Comparison of ENCODE assay signal across 23 mouse cellular contexts in the genomic region with DNA sequence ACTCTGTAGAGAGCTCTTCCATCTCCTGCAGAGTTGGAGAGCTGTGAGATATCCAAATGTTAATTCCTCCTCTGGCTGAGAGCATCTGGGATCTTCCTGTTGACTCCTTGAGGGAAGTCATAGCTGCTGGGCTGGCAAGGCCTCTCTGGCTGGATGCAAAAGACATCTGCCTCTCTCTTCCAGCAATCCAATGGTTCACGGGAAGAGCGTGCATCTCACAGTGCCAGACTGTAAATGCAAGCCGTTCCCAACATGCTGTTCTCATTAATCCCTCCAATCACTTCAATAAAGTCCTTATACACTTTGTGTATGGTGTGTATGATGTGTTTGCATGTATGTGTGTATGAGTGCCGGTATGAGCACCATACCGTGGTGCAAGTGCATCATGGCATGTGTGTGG. TPM values are rescaled to one million over a fixed set of nuclear protein-coding genes. Genes with fewer than 3 reads are reported as not detected.
A peak's percentile ranks its signal among the peaks of the same experiment; 100 is the strongest.
DNase-seq lines count a peak whose midpoint lies in the region; ATAC-seq and TF ChIP-seq lines count a peak whose summit lies in the region.
"Had no signal": no experiment of that assay in that cellular context is flagged by ENCODE, and none has a peak within 500 bp of the region (broad histone marks: within the 10 kb centered on the region; RNA-seq: fewer than 3 reads in every experiment).

No protein-coding gene starts in this region.

- peak; percentile 74 for DNase-seq in embryonic facial prominence, embryonic 14.5 days (ENCODE audit: low spot score)
- no peak for DNase-seq in embryonic facial prominence, embryonic 10.5 days (ENCODE audit: low spot score)
- peak; percentile 32 for DNase-seq in gastrocnemius, adult 2 months
- no peak for DNase-seq in gastrocnemius, postnatal 14 days
- peak; percentile 38 for DNase-seq in skeletal muscle tissue, adult 2 months (ENCODE audit: low read depth, low spot score)
- DNase-seq: adrenal gland, adult 8-10 months; adrenal gland, postnatal 36 days; B cell, adult 2 months; cerebellum, adult 2 months; embryo, embryonic 11 days; heart, adult 18-20 months; heart, postnatal 14 days; kidney, adult 11 months had no signal

- intact Hi-C loops in gastrocnemius, adult 2 months (cut with DNase I): no loop called here
- intact Hi-C loops in gastrocnemius, postnatal 14 days (cut with DNase I; ENCODE audit: low total_unique reads): no loop called here

- H3K9me3 ChIP-seq in embryonic facial prominence, embryonic 14.5 days (ENCODE audit: control insufficient read depth, low read length): no peaks in the 10 kb centered on the region
- H3K9me3 ChIP-seq in embryonic facial prominence, embryonic 10.5 days: no peaks in the 10 kb centered on the region
- H3K9me3 ChIP-seq in embryonic facial prominence, embryonic 15.5 days (replicated peaks): no peaks in the 10 kb centered on the region
- H3K9me3 ChIP-seq: embryonic facial prominence, embryonic 12.5 days; forebrain, embryonic 15.5 days; G1E; heart, embryonic 15.5 days; hindbrain, embryonic 13.5 days had no signal

- ATAC-seq in embryonic facial prominence, embryonic 14.5 days (ENCODE audit: low read depth): no peak; the same call in 1 of the 2 replicates
- ATAC-seq in embryonic facial prominence, embryonic 15.5 days (ENCODE audit: insufficient number of reproducible peaks, low FRiP score, low TSS enrichment, low read depth): peak; percentile 21; the same call in 1 of the 2 replicates
- no peak for ATAC-seq in megakaryocyte, adult 5-6 weeks (ENCODE audit: poor library complexity, severe bottlenecking)
- ATAC-seq: CD4-positive, CD25-positive, alpha-beta regulatory T cell, adult 4 months; forebrain, embryonic 15.5 days; hindbrain, postnatal 0 days had no signal

- no peaks in the 10 kb centered on the region for H3K36me3 ChIP-seq in embryonic facial prominence, embryonic 14.5 days (ENCODE audit: control insufficient read depth, insufficient read depth, low read length)
- H3K36me3 ChIP-seq in embryonic facial prominence, embryonic 10.5 days (replicated peaks): no peaks in the 10 kb centered on the region
- H3K36me3 ChIP-seq in embryonic facial prominence, embryonic 15.5 days: no peaks in the 10 kb centered on the region
- H3K36me3 ChIP-seq: embryonic facial prominence, embryonic 12.5 days; forebrain, embryonic 15.5 days; G1E; heart, embryonic 15.5 days; hindbrain, embryonic 13.5 days had no signal

- no peaks in the 10 kb centered on the region for H3K27me3 ChIP-seq in embryonic facial prominence, embryonic 14.5 days (replicated peaks; ENCODE audit: control insufficient read depth, insufficient read depth, low read length)
- no peaks in the 10 kb centered on the region for H3K27me3 ChIP-seq in embryonic facial prominence, embryonic 10.5 days (replicated peaks; ENCODE audit: low read depth, poor library complexity, severe bottlenecking)
- no peaks in the 10 kb centered on the region for H3K27me3 ChIP-seq in embryonic facial prominence, embryonic 15.5 days
- H3K27me3 ChIP-seq: embryonic facial prominence, embryonic 12.5 days; forebrain, embryonic 15.5 days; heart, embryonic 15.5 days; hindbrain, embryonic 13.5 days had no signal

- H3K9ac ChIP-seq in embryonic facial prominence, embryonic 14.5 days (ENCODE audit: low read depth, low read length): no peak overlapping the region
- H3K9ac ChIP-seq in embryonic facial prominence, embryonic 15.5 days: no peak overlapping the region
- H3K9ac ChIP-seq: embryonic facial prominence, embryonic 12.5 days; forebrain, embryonic 15.5 days; heart, embryonic 15.5 days; hindbrain, embryonic 13.5 days had no signal

- H3K4me3 ChIP-seq in embryonic facial prominence, embryonic 14.5 days (ENCODE audit: low read depth, low read length): no peak overlapping the region
- no peak overlapping the region for H3K4me3 ChIP-seq in embryonic facial prominence, embryonic 10.5 days
- no peak overlapping the region for H3K4me3 ChIP-seq in gastrocnemius, adult 2 months
- H3K4me3 ChIP-seq in embryonic facial prominence, embryonic 15.5 days (replicated peaks): no peak overlapping the region
- H3K4me3 ChIP-seq: embryonic facial prominence, embryonic 12.5 days; forebrain, embryonic 15.5 days; heart, embryonic 15.5 days; hindbrain, embryonic 13.5 days had no signal

- H3K4me2 ChIP-seq in embryonic facial prominence, embryonic 14.5 days (ENCODE audit: low read depth, low read length): no peak overlapping the region
- H3K4me2 ChIP-seq in embryonic facial prominence, embryonic 15.5 days (replicated peaks): no peak overlapping the region
- H3K4me2 ChIP-seq: embryonic facial prominence, embryonic 12.5 days; forebrain, embryonic 15.5 days; heart, embryonic 11.5 days; heart, embryonic 15.5 days; hindbrain, embryonic 13.5 days had no signal

- H3K27ac ChIP-seq in embryonic facial prominence, embryonic 14.5 days (replicated peaks; ENCODE audit: low read depth, low read length): peak overlapping the region; percentile 21; the same call in 1 of the 2 replicates
- H3K27ac ChIP-seq in embryonic facial prominence, embryonic 10.5 days (replicated peaks): no peak overlapping the region
- H3K27ac ChIP-seq in gastrocnemius, adult 2 months: peak overlapping the region; percentile 28; the same call in 1 of the 2 replicates
- peak overlapping the region; percentile 49 for H3K27ac ChIP-seq in embryonic facial prominence, embryonic 15.5 days (replicated peaks)
- H3K27ac ChIP-seq: embryonic facial prominence, embryonic 12.5 days; forebrain, embryonic 15.5 days; heart, embryonic 15.5 days; hindbrain, embryonic 13.5 days; hindbrain, postnatal 0 days had no signal

- 59% methylated on average over 5 of the region's 5 CpGs for WGBS in embryonic facial prominence, embryonic 14.5 days
- 85% methylated on average over 5 of the region's 5 CpGs for WGBS in embryonic facial prominence, embryonic 10.5 days
- WGBS in embryonic facial prominence, embryonic 15.5 days: 43% methylated on average over 5 of the region's 5 CpGs

- peaks cover 30% of the 10 kb centered on the region for H3K4me1 ChIP-seq in embryonic facial prominence, embryonic 14.5 days (ENCODE audit: control insufficient read depth, insufficient read depth, low read length)
- H3K4me1 ChIP-seq in embryonic facial prominence, embryonic 10.5 days: peaks cover 25% of the 10 kb centered on the region
- peaks cover 27% of the 10 kb centered on the region for H3K4me1 ChIP-seq in embryonic facial prominence, embryonic 15.5 days
- H3K4me1 ChIP-seq: forebrain, embryonic 15.5 days had no signal

- TF ChIP-seq CTCF in gastrocnemius, adult 2 months (IDR thresholded peaks at IDR 0.05): no peak

RNA-seq across cellular contexts. Expression of a gene that starts 32.8 kb away (rescaled TPM):
- polyA plus RNA-seq in embryonic facial prominence, embryonic 14.5 days (2014; fragmentation: Nextera tagmentation; extraction: Ambion mirVana): 22.5 and 26.9 TPM in 2 replicates
- polyA plus RNA-seq in embryonic facial prominence, embryonic 10.5 days (2016; fragmentation: Nextera tagmentation; extraction: Ambion mirVana): 40.5 and 44.0 TPM in 2 replicates
- 10 to 100 TPM in 1 of 2 experiments, 1 to 10 TPM in 1; 7.5 to 11.1 TPM for total RNA-seq in gastrocnemius, adult 2 months (2021)
- total RNA-seq in gastrocnemius, postnatal 14 days (2021): 1 to 10 TPM; 6.0 to 8.2 TPM
- polyA plus RNA-seq in embryonic facial prominence, embryonic 15.5 days (2015; fragmentation: Nextera tagmentation; extraction: Ambion mirVana): 23.8 and 23.9 TPM in 2 replicates
- total RNA-seq in megakaryocyte, adult 5-6 weeks (2015): not detected in 2 replicates
- 0.11 and 0.28 TPM in 2 replicates for total RNA-seq in megakaryocyte, adult 5-6 weeks (2017)
- polyA plus RNA-seq: G1E had no signal

RNA-seq across cellular contexts. Expression of a gene that starts 48.6 kb away (rescaled TPM):
- 56.4 and 60.1 TPM in 2 replicates for polyA plus RNA-seq in embryonic facial prominence, embryonic 14.5 days (2014; fragmentation: Nextera tagmentation; extraction: Ambion mirVana)
- 60.7 and 61.7 TPM in 2 replicates for polyA plus RNA-seq in embryonic facial prominence, embryonic 10.5 days (2016; fragmentation: Nextera tagmentation; extraction: Ambion mirVana)
- 10 to 100 TPM in 1 of 2 experiments, 1 to 10 TPM in 1; 8.1 to 14.5 TPM for total RNA-seq in gastrocnemius, adult 2 months (2021)
- 10 to 100 TPM; 19.6 to 21.1 TPM for total RNA-seq in gastrocnemius, postnatal 14 days (2021)
- 54.8 TPM in 2 replicates for polyA plus RNA-seq in embryonic facial prominence, embryonic 15.5 days (2015; fragmentation: Nextera tagmentation; extraction: Ambion mirVana)
- 65.2 and 67.0 TPM in 2 replicates for total RNA-seq in megakaryocyte, adult 5-6 weeks (2015)
- 45.4 and 58.5 TPM in 2 replicates for total RNA-seq in megakaryocyte, adult 5-6 weeks (2017)

Comparison
In these comparisons a context has a peak if more than half of its experiments do, and no peak if none do; other contexts are left out.
1. DNase-seq: peak in embryonic facial prominence, embryonic 14.5 days (single experiment), gastrocnemius, adult 2 months (single experiment) and skeletal muscle tissue, adult 2 months (single experiment); none in embryonic facial prominence, embryonic 10.5 days (single experiment) and gastrocnemius, postnatal 14 days (single experiment).
2. RNA of a gene that starts 32.8 kb away (total RNA-seq): 7.5 to 11.1 TPM in gastrocnemius, adult 2 months and 6.0 to 8.2 TPM in gastrocnemius, postnatal 14 days; 0.11 to 0.28 TPM in megakaryocyte, adult 5-6 weeks; every median in the first group is over 4 times any median in the second.